Mouse (Mus musculus): ENCODE measurements around the gene Supt16. TPM values are rescaled to one million over a fixed set of nuclear protein-coding genes. Genes with fewer than 3 reads are reported as not detected.

Gene Supt16
- total and polyA plus RNA-seq, 2 experiments from 2014 or later, result 10.2 to 14.4 TPM

GRCm38 (mm10) chr14:52117241-52117640 is 80.0 kb downstream of the Supt16 start:
- TF ChIP-seq EP300 (IDR thresholded peaks at IDR 0.05; ENCODE audit: low read depth) (no peak), CTCF (IDR thresholded peaks at IDR 0.05; ENCODE audit: low read depth) (no peak)
- no peak overlapping the region for H3K4me2 ChIP-seq (ENCODE audit: low read depth, low read length)
- 91% methylated on average over 5 of the region's 5 CpGs for WGBS

GRCm38 (mm10) chr14:52114101-52114500 is 83.1 kb downstream of the Supt16 start:
- H3K27me3 ChIP-seq (ENCODE audit: control insufficient read depth, insufficient read depth, low read length), result no peaks in the 10 kb centered on the region
- 52% methylated on average over 1 of the region's 1 CpGs for WGBS

More at GRCm38 (mm10) chr14:52117241-52117640, 80.0 kb downstream of the Supt16 start:
- Histone ChIP-seq H3K4me3 (ENCODE audit: low read depth, low read length) (no peak overlapping the region), H3K9ac (replicated peaks; ENCODE audit: low read depth, low read length) (no peak overlapping the region), H3K27ac (ENCODE audit: low read depth) (no peak overlapping the region), H3K9me3 (replicated peaks; ENCODE audit: control insufficient read depth, low read length) (no peaks in the 10 kb centered on the region), H3K27me3 (ENCODE audit: control insufficient read depth, insufficient read depth, low read length) (0 out of 2 replicates have a peak, but pooled peaks cover 5% of the 10 kb centered on the region), H3K36me3 (replicated peaks; ENCODE audit: control insufficient read depth, insufficient read depth, low read length) (no peaks in the 10 kb centered on the region), H3K4me1 (ENCODE audit: control insufficient read depth, insufficient read depth) (no peaks in the 10 kb centered on the region)
- no peak for ATAC-seq (ENCODE audit: insufficient read depth, low read depth)
- no peak for DNase-seq (ENCODE audit: low spot score)

More at GRCm38 (mm10) chr14:52114101-52114500, 83.1 kb downstream of the Supt16 start:
- Histone ChIP-seq H3K4me1 (ENCODE audit: control insufficient read depth, insufficient read depth) (no peaks in the 10 kb centered on the region), H3K4me2 (ENCODE audit: low read depth, low read length) (no peak overlapping the region), H3K4me3 (ENCODE audit: low read depth, low read length) (no peak overlapping the region), H3K36me3 (replicated peaks; ENCODE audit: control insufficient read depth, insufficient read depth, low read length) (no peaks in the 10 kb centered on the region), H3K9ac (replicated peaks; ENCODE audit: low read depth, low read length) (no peak overlapping the region), H3K27ac (ENCODE audit: low read depth) (no peak overlapping the region), H3K9me3 (replicated peaks; ENCODE audit: control insufficient read depth, low read length) (no peaks in the 10 kb centered on the region)
- DNase-seq (ENCODE audit: low spot score) (no peak), ATAC-seq (ENCODE audit: insufficient read depth, low read depth) (no peak)
- no peak for TF ChIP-seq EP300 (IDR thresholded peaks at IDR 0.05; ENCODE audit: low read depth)
- no peak for TF ChIP-seq CTCF (IDR thresholded peaks at IDR 0.05; ENCODE audit: low read depth)

Other genes starting within 250 kb of the Supt16 start
- gene Arhgef40, start 212.7 kb downstream of the Supt16 start, total RNA-seq (2014; rRNA removed; ENCODE audit: low replicate concordance), result 35.4 and 36.4 TPM in 2 replicates
- 26.9 and 27.6 TPM in 2 replicates for gene Arhgef40, start 212.7 kb downstream of the Supt16 start, polyA plus RNA-seq (2015; fragmentation: Nextera tagmentation; extraction: Ambion mirVana)
- 0.57 TPM in 1 of 2 replicates, not detected in the other for gene Tmem253, start 181.8 kb downstream of the Supt16 start, total RNA-seq (2014; rRNA removed; ENCODE audit: low replicate concordance)
- 0.18 and 1.0 TPM in 2 replicates for gene Tmem253, start 181.8 kb downstream of the Supt16 start, polyA plus RNA-seq (2015; fragmentation: Nextera tagmentation; extraction: Ambion mirVana)
- gene Zfp219, start 176.7 kb downstream of the Supt16 start, total RNA-seq (2014; rRNA removed; ENCODE audit: low replicate concordance), result 41.2 and 51.6 TPM in 2 replicates
- gene Zfp219, start 176.7 kb downstream of the Supt16 start, polyA plus RNA-seq (2015; fragmentation: Nextera tagmentation; extraction: Ambion mirVana), result 12.7 and 13.9 TPM in 2 replicates
- gene Olfr221, start 155.0 kb downstream of the Supt16 start, total RNA-seq (2014; rRNA removed; ENCODE audit: low replicate concordance), result not detected in 2 replicates
- not detected in 2 replicates for gene Olfr221, start 155.0 kb downstream of the Supt16 start, polyA plus RNA-seq (2015; fragmentation: Nextera tagmentation; extraction: Ambion mirVana)
- 42.4 and 101 TPM in 2 replicates for gene Hnrnpc, start 93.4 kb downstream of the Supt16 start, total RNA-seq (2014; rRNA removed; ENCODE audit: low replicate concordance)
- gene Hnrnpc, start 93.4 kb downstream of the Supt16 start, polyA plus RNA-seq (2015; fragmentation: Nextera tagmentation; extraction: Ambion mirVana), result 170 and 177 TPM in 2 replicates
- 0.08 and 0.35 TPM in 2 replicates for gene Rpgrip1, start 86.7 kb downstream of the Supt16 start, total RNA-seq (2014; rRNA removed; ENCODE audit: low replicate concordance)
- 21.8 and 23.5 TPM in 2 replicates for gene Rpgrip1, start 86.7 kb downstream of the Supt16 start, polyA plus RNA-seq (2015; fragmentation: Nextera tagmentation; extraction: Ambion mirVana)
- gene Chd8, start 60.4 kb upstream of the Supt16 start, total RNA-seq (2014; rRNA removed; ENCODE audit: low replicate concordance), result 18.1 and 28.8 TPM in 2 replicates
- 12.9 and 13.0 TPM in 2 replicates for gene Chd8, start 60.4 kb upstream of the Supt16 start, polyA plus RNA-seq (2015; fragmentation: Nextera tagmentation; extraction: Ambion mirVana)
- gene Tox4, start 81.7 kb upstream of the Supt16 start, total RNA-seq (2014; rRNA removed; ENCODE audit: low replicate concordance), result 30.1 and 63.3 TPM in 2 replicates
- gene Tox4, start 81.7 kb upstream of the Supt16 start, polyA plus RNA-seq (2015; fragmentation: Nextera tagmentation; extraction: Ambion mirVana), result 21.8 and 22.0 TPM in 2 replicates
- gene Rab2b, start 82.1 kb upstream of the Supt16 start, total RNA-seq (2014; rRNA removed; ENCODE audit: low replicate concordance), result 6.6 and 11.9 TPM in 2 replicates
- gene Rab2b, start 82.1 kb upstream of the Supt16 start, polyA plus RNA-seq (2015; fragmentation: Nextera tagmentation; extraction: Ambion mirVana), result 9.0 and 10.3 TPM in 2 replicates
- 11.4 and 16.0 TPM in 2 replicates for gene Mettl3, start 107.7 kb upstream of the Supt16 start, total RNA-seq (2014; rRNA removed; ENCODE audit: low replicate concordance)
- 14.1 and 14.8 TPM in 2 replicates for gene Mettl3, start 107.7 kb upstream of the Supt16 start, polyA plus RNA-seq (2015; fragmentation: Nextera tagmentation; extraction: Ambion mirVana)
- 4.6 TPM in 2 replicates for gene Sall2, start 131.3 kb upstream of the Supt16 start, total RNA-seq (2014; rRNA removed; ENCODE audit: low replicate concordance)
- 2.3 TPM in 2 replicates for gene Sall2, start 131.3 kb upstream of the Supt16 start, polyA plus RNA-seq (2015; fragmentation: Nextera tagmentation; extraction: Ambion mirVana)
- not detected in 2 replicates for gene Olfr1513, start 159.0 kb upstream of the Supt16 start, total RNA-seq (2014; rRNA removed; ENCODE audit: low replicate concordance)
- not detected in 2 replicates for gene Olfr1513, start 159.0 kb upstream of the Supt16 start, polyA plus RNA-seq (2015; fragmentation: Nextera tagmentation; extraction: Ambion mirVana)
- gene Olfr1512, start 181.8 kb upstream of the Supt16 start, total RNA-seq (2014; rRNA removed; ENCODE audit: low replicate concordance), result not detected in 2 replicates
- not detected in 2 replicates for gene Olfr1512, start 181.8 kb upstream of the Supt16 start, polyA plus RNA-seq (2015; fragmentation: Nextera tagmentation; extraction: Ambion mirVana)
- gene Olfr1511, start 200.0 kb upstream of the Supt16 start, total RNA-seq (2014; rRNA removed; ENCODE audit: low replicate concordance), result not detected in 2 replicates
- gene Olfr1511, start 200.0 kb upstream of the Supt16 start, polyA plus RNA-seq (2015; fragmentation: Nextera tagmentation; extraction: Ambion mirVana), result not detected in 2 replicates
- not detected in 2 replicates for gene Olfr1510, start 217.0 kb upstream of the Supt16 start, total RNA-seq (2014; rRNA removed; ENCODE audit: low replicate concordance)
- gene Olfr1510, start 217.0 kb upstream of the Supt16 start, polyA plus RNA-seq (2015; fragmentation: Nextera tagmentation; extraction: Ambion mirVana), result not detected in 2 replicates
- not detected in 2 replicates for gene Olfr1509, start 245.6 kb upstream of the Supt16 start, total RNA-seq (2014; rRNA removed; ENCODE audit: low replicate concordance)
- gene Olfr1509, start 245.6 kb upstream of the Supt16 start, polyA plus RNA-seq (2015; fragmentation: Nextera tagmentation; extraction: Ambion mirVana), result not detected in 2 replicates

Measured in heart, postnatal 0 days (tissue).